Mouse (Mus musculus) gastrocnemius, adult 18-20 months (tissue): ENCODE data around the gene Xylt1. TPM values are rescaled to one million over a fixed set of nuclear protein-coding genes. Genes with fewer than 3 reads are reported as not detected.

Source experiments
- DNase-seq: peaks from one replicate; pipeline ENCODE4 v3.0.0; 2021; ENCODE audit warnings: low spot score
- total RNA-seq, 2 experiments: library from RNA; stranded (reverse); gene quantifications; 2 replicates each; pipeline ENCODE4 v1.2.3; 2021

Xylt1 gene
- total RNA-seq, 2 experiments from 2014 or later = 8.2 to 9.3 TPM

DNA sequence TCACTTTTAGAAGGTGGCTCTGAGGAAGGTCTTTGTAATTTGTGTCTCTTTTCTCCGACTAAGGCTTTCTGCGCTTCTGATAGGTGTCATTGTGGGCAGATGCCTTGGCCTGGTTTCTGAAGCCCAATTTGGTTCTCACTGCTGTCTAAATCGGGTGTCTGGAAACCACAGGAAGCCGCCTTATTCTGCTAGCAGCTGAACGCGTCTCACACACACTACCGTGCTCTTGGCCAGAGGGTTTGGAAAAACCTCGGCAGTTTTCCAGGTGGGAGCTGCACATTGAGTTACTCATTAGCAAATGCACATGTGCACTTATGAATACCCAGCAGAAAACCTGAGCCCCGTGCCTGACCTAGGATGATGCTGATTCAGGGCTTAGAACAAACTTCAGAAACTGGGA is 52.9 kb downstream of the Xylt1 start:
- peak; percentile 43 for DNase-seq

DNA sequence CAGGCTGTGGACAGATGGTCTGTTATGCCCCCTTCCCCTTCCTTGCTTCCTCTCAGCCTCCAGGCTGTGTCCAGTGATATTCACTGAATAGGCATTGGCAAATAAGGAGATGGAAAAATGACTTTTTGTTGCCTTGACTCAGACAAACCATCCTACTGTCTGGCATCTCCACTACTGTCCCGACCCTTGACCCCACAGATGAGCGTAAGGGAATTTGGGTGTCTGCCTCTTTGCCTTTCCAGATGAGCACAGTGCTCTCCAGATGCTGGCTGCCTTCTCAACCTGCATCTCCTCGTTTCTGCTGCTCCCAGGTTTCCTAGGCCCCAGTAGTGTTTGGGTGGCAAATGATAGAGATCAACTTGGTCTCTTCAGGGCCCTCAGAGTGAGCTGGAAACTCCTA is 54.3 kb downstream of the Xylt1 start:
- DNase-seq = no peak

DNA sequence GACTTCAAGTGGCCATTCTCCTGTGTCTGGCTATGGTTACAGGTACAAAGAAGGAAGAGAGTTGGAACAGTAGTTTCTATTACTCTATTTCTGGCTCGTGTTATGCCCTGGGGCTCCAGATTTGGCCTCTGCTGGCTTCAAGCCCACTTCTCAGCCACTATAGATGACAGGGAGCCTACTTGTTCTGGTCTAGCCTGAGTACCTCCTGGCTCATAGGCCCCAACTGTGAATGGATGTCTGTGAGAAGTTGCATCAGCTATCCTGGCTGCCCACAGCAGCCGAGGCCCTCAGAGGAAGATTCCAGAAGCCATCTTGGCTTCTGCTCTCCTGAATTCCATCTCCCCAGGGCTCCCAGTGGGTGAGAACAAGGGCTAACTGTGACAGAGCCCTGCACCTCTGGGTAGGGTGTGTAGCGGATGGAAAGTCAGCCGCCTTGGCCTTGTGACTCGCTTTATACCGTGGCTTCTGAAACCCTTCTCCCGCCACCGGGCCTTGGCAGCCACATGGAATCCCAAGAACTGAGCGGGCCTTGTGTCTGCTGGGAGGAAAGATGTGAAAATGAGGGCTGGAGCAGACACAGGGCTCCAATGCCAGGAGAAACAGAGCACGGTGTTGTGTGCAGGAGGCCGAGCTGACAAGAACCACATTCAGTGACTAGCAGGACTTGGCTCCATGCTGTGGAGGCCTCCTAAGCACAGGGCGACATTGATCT is 55.1 kb downstream of the Xylt1 start:
- DNase-seq = peak; percentile 48

DNA sequence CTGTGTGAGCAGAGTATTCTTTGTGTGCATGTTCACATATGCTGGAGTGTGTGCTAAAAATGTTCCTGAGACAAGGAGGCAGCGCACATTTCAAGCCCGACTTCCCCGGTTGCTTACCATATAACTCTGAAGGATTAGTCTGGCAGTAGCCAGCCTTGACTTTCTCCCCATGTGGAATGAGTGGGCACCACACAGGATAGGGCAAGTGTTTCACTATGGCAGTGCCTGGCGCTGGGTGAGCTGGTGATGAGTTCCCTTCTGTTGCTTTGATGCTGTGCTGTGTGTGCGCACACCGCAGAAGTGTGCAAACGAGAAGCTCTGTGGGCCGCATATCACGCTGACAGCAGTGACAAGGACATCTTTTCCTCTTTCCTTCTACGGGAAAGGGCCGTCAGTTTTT is 56.1 kb downstream of the Xylt1 start:
- no peak for DNase-seq

DNA sequence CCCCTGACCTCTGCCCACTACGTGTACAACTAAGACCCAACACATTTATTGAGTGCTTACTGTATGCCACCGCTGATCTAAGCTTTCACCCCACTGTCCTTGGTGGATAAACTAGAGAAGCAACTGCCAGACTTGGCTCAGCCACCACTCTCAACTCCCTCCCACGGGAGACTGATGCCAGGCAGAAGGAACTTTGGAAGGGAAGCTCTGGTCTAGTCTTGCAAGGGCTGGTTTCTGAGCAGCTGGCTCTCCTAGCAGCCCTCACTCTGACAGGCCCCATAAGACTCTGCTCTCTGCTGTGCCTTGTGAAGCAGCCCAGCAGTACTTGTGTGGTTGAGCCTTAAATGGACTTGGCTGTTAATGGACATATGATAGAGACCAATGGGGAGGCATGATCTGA is 60.2 kb downstream of the Xylt1 start:
- peak; percentile 35 for DNase-seq

DNA sequence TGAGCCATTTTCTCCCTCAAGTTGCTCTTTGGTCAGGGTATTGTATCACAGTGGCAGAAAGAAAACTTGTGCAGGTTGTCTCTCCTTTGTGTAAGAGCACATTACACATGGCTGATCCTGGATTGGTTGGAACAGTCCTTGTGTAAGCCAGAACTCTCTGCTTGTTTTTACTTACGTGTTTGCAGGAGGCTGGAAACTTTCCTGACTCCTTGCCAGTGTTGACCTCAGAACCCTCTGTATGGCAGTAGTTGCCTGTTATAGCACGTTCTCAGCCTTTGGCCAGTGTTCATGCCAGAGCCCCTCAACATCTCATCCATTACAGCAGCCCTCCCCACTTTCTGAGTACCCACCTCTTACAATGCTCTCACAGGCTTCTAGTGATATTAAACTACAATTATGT is 61.9 kb downstream of the Xylt1 start:
- DNase-seq = no peak

DNA sequence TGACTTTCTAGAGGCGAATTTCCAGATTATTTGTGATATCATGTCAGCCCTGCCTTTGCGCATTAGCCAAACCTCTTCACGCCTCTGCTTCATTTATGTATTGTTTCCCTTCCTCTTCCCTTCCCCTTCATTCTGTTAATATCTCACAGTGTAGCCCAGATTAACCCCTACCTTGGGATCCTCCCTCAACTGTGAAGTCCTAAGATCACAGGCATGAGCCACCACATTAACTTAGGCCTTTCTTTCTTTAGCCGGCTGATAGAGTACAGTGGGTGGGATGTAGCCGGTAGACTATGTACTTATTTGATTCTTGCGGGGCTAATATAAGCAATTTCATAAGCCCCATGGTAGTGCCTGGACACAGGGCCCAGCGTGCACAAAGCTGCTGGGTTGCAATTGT is 62.4 kb downstream of the Xylt1 start:
- DNase-seq = no peak

DNA sequence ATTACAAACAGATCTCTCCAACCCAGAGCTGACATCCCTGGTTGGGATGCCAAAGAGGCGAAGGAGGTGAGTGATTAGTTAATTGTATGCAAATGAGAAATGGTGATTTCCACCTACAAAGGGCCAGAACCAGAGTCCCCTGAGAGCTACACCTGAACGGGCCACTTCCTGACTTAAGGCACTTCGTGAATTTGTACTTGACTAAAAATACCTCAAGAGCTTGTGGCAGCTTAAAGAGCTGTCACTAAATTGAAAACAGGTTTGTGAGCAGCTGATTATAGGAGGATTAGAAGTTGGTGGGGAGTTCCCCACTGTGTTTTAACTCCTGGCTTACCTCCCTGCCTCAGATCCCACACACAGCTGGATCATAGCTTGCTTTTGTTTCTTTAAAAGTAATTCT is 64.7 kb downstream of the Xylt1 start:
- DNase-seq = no peak

DNA sequence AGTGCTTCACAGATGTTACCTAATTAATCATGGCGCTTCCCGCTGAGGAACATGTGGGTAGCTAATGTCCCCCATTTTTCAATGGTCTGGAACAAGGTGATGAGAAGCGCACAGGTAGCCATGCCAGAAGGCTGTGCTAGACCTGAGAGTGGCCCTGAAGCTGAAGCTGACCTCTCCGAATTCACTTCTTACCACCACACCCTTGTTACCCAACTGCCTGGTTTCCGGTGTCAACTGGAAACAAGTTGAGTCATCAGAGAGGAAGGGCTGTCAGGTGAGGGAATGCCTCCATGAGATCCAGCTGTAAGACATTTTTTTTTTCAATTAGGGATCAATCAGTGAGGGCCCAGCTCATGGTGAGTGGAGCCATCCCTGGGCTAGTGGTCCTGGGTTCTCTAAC is 68.8 kb downstream of the Xylt1 start:
- DNase-seq = no peak

DNA sequence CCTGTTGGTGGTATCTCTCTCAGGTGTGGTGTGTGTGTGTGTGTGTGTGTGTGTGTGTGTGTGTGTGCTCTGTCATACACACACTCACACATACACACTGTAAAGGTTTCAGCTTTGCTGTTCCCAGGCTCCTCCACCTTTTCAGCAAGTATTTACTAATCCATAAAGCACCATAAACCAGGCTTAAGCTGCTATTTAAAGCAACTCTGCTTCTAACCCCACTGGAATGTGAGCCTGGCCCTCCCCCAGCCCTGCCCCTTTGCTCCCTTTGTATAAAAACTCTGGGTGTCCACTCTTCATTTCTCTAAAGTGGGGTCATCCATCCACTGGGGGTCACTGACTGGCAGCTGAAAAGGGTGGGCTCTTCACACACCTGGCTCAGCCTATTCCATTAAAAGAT is 70.4 kb downstream of the Xylt1 start:
- no peak for DNase-seq

DNA sequence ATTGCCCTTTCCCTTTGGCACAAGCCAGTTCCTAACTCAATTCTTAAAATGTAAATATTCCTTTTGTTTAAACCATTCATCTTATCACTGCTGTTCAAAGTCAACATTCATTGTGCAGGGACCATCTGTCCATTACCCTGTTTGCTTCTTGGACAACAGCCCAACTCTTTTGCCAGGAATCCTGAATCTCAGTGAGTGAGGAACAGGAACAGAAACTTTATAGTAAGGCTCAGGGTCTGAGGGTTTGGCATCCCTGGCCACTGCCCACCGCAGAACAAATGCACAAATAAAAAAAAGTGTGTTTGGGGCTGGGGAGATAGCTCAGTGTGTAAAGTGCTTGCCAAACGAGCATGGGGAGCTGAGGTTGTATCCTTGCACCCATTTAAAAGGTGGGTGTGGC is 71.5 kb downstream of the Xylt1 start:
- no peak for DNase-seq

DNA sequence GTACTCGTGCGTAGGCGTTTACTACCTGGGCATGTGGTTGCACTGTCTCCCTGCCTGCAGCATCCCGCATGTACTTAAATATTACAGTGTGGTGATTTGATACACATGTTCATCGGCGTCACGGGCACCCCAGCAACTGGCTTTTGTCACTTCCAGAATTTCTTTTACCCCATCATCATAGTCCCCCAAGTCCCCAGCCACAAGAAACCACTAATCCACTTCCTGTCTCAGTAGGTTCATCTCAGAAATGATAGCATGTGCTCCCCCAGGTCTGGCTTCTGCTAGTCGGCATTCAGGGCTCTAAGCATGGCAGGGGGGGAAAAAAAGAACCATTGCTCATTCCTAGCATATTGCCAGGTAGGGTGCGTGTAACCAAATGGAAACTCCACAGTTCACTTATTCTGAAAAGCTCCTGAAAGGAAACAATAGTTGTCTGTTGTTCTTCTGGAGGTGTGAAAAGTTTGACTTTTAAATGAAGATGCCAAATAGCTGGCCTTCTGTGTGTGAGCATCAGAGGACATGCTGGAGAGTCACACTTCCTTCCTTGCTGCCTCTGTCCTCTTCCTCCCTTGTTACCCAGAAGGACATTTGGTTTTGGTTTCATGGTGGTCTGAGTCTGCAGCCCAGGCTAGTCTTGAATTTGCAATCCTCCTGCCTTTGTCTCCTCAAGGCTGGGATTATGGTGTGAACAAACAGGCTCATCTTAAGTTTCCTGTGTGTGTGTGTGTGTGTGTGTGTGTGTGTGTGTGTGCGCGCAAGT is 74.2 kb downstream of the Xylt1 start:
- no peak for DNase-seq

DNA sequence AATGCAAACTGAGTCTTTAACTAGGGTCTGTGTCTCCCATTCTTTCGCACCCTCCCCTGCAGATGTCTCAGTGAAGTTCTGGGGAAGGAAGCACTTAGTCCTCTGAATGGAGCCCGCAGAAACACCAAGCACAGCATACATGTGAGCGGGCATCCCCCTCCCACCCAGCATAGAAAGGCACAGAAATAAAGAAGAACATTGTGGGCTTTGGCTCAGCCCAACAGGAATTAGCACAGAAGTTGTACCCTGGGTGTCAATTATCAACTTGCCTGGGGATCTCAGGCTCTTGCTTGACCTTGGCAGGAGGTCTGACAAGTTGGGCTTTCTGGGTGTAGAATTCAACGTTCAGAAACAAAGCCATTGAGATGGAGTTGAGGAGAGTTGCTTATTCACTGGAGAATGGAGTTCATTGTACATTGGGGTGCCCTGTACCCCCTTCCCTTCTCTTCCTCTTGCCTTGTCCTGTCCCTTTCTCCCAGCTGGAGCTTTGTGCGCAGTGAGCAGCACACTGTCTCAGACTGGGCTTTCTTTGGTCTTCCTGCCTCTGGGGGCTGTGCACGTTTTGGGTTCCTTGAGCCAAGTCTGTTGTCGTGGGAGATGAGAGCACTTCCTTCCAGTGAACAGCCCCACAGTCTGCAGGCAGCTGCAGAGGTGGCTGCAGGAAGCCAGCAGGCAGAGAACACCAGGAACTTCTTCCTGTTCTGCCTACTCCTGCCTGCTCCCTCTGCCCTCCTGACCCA is 81.6 kb downstream of the Xylt1 start:
- no peak for DNase-seq

DNA sequence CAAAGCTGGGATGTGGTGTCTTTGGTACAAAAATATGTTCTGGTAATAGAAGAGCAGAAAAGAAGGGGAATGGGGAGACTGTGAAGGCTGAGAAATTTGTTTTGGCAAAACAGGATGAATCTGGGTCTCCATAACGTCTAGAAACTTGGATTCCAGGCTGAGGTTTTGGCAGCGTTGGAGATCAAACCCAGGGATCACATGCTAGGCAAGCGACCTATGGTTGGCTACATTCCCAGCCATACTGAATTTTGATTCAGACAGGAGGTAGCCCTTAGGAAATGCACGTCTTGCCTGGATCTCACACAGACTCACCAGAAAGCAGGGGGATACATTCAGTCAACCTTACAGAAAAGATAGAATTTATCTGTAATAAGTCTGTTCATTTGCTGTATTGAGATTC is 84.2 kb downstream of the Xylt1 start:
- DNase-seq = no peak

DNA sequence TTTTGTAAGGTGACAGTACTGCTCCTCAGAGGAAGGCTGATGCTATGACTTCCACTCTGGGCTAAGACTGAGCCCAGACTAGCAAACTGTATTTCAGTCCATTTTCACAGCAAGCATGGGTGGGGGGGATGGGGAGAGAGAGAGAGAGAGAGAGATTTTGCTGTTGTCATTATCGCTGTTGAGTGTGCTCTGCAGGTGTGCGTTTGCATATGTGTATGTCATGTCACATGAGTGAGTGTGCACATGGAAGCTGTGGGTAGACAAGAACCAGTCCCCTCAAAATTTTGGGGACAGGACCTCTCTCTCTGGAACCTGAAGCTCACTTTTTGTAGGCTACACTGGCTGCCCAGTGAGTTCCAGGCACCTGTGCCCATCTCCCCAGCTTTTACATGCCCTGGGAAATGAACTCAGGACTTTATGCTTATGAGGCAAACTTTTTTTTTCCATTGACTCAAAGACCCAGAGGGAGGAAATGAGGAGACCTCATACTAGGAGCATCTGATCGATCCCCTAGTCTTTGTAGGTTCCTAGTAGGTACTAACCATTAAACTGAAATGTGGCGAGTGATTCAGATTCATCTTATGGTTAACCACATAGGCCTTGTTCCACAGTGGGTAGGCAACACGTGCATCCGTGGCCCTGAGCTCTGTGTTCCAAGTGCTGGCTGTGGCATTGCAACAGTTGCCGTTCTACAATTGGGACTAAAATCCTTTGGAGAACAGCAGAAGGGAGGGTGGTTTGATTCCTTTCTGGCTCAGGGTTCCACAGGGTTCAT is 85.4 kb downstream of the Xylt1 start:
- DNase-seq = no peak

DNA sequence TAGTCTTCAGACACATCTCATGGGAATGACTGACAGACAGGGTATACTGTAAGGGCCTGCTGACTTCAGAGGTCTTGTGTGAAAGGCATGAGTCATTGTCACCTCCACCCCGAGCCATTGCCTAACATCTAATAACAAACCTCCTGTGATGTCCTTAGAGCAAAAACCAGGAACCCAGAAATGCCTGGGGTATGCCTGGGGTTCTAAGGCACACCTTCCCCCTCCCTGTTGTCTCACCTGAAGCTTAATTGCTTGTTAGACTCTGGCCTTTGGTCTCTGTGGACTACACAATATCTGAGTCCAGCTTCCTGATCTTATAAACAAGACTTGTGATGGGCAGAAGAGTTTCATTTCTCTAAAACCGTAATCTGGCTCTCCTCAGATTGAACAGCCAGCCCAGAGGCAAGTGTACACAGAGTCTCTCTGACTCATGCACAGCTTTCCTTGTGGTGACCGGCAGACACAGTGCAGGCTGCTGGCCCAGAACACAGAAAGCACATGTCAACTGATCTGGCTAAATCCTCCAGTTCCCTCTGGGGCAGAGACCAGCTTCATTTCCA is 89.5 kb downstream of the Xylt1 start:
- peak; percentile 45 for DNase-seq

DNA sequence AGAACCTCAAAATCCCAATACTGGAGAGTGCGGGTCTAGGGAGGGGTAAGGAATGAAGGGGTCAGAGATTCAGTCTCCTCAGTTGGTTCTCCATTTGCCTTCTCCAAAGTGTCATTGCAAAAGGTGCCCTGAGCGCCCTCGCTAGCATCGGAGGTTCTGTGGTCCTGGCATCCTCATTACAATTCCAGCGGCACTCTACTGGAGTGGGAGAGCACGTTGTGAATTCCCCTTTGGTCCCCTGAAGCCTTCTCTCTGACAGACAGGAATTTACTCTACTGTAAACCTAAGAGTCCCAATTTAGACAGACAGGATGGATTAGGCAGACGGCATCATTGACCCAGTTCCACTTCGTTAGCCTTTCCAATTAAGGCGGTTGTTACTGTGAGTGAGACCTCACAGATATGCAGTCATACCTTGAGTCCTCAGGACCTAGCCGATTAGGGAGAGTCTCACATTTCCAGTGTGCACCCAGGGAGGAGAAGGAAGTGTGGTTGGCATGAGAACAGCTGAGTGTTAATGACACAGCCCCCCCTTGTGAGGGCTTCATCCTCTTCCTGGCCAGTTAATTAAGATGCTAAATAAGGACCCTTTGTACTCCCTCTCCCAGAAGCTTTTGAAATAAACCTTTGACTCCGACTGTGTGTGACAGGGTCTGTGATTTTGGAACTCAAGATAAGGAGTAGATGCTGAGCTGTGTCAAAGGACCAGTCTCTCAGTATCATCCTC is 91.4 kb downstream of the Xylt1 start:
- no peak for DNase-seq

DNA sequence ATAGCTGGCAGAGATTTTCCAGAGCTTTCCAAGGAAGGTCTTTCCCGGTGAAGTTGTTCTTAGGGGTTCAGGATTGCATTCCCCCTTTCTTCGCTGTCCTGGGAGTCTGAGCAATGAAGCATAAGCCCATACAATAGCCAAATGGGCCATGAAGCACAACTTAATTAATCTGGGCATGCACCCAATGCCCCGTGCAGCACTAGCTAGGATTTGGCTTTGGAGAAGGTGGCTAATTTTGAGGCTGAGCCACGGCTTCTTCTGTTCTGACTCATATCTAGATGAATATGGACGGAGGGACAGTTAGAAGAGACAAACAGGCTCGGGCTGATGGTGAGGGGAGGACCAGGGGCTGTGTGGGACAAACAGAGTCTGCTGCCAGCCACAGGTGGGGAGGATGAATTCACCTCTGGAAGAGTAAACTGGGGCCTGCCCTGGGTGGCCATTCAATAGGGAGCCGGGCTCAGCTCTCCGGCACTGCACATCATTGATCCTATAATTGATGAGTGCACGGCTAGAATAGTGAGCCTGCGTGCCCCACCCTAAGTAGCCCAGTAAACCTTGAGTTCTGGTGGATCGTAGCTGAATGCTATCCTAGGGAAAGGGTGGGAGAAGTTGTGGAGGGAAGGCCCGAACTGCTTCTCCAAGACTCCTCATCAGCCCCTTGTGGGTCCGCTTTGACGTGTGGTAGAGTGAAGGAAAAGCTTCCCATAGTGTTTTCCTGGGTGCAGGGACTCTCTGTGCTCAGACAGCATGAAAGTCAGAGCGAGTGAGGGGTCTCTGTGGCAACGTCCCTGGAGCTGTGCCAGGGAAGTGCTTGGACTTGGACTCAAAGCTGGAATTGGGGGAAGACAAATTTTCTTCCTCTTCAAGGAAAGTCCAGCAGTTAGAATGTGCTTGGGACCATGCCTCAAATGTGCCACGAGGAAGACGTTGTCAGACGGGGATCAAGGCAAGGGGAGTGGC is 92.3 kb downstream of the Xylt1 start:
- DNase-seq = no peak

DNA sequence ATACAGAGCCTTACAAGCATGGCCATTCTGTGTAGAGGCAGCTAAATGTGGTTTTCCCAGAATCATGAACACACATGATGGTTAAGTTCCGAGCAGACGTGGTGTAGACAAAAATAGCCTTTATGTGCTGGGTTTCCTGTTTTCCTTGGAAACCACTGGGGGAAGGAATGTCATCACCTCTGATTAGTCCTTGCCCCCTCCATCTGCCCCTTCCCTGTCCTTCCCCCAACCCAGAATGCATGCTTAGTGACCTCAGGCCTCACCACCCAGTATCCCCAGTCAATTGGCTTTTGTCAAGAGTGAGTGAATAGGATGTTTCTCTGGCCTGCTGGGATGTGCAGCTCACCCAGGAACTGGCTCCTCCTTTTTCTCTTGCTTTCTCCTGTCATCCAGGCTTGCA is 93.5 kb downstream of the Xylt1 start:
- no peak for DNase-seq

DNA sequence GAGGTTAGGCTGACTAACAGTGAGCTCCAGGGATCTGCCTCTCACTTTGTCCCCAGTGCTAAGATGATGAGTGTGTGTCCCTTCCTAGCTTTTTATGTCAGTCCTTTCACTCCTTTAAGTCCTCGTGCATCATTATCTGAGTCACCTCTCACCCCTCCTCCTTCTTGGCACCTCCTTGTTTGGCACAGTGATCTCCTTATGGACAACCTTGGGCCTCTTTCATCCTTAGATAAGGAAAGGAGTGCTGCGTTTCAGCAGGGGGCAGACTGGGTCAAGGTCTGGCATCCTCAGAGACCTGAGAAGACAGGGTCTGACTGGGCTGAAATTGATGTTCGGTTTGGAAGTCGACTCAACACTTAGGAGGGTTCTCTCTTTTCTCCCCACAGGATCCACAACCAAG is 94.3 kb downstream of the Xylt1 start:
- no peak for DNase-seq
